Mouse (Mus musculus) CD4-positive, CD25-positive, alpha-beta regulatory T cell, adult 2 months (primary cell): ENCODE results near the gene Tspan14.
A peak's percentile ranks its signal among the peaks of the same experiment; 100 is the strongest.

Source experiments
- DNase-seq: peaks from one replicate; pipeline ENCODE4 v3.0.0-alpha.2; 2012; ENCODE audit warnings: low read depth, low spot score

Gene Tspan14

GRCm38 (mm10) chr14:40918477-40918876 is 48.1 kb downstream of the Tspan14 start:
- no peak for DNase-seq

GRCm38 (mm10) chr14:40917632-40918031 is 49.0 kb downstream of the Tspan14 start:
- DNase-seq, result peak; percentile 92

- no peak for DNase-seq
These were observed 49.9 kb downstream of the Tspan14 start for GRCm38 (mm10) chr14:40916667-40917066.

GRCm38 (mm10) chr14:40915838-40916237 is 50.8 kb downstream of the Tspan14 start:
- no peak for DNase-seq

- DNase-seq, result no peak
These were observed 51.9 kb downstream of the Tspan14 start for GRCm38 (mm10) chr14:40914701-40915100.

- DNase-seq, result no peak
These were observed 52.9 kb downstream of the Tspan14 start for GRCm38 (mm10) chr14:40913709-40914108.

GRCm38 (mm10) chr14:40911529-40911928 is 55.1 kb downstream of the Tspan14 start:
- no peak for DNase-seq

GRCm38 (mm10) chr14:40908763-40909162 is 57.8 kb downstream of the Tspan14 start:
- no peak for DNase-seq

- DNase-seq, result no peak
These were observed 59.8 kb downstream of the Tspan14 start for GRCm38 (mm10) chr14:40906770-40907169.

- DNase-seq, result no peak
These were observed 60.8 kb downstream of the Tspan14 start for GRCm38 (mm10) chr14:40905813-40906212.

- no peak for DNase-seq
These were observed 64.1 kb downstream of the Tspan14 start for GRCm38 (mm10) chr14:40902307-40903055.

GRCm38 (mm10) chr14:40900267-40900666 is 66.3 kb downstream of the Tspan14 start:
- no peak for DNase-seq

GRCm38 (mm10) chr14:40897916-40898315 is 68.7 kb downstream of the Tspan14 start:
- DNase-seq, result no peak

GRCm38 (mm10) chr14:40895681-40896080 is 70.9 kb downstream of the Tspan14 start:
- no peak for DNase-seq

GRCm38 (mm10) chr14:40894576-40895247 is 71.9 kb downstream of the Tspan14 start:
- DNase-seq, result peak; percentile 85

- DNase-seq, result no peak
These were observed 72.7 kb downstream of the Tspan14 start for GRCm38 (mm10) chr14:40893884-40894283.

- DNase-seq, result no peak
These were observed 73.4 kb downstream of the Tspan14 start, which contains the start of gene Sh2d4b for GRCm38 (mm10) chr14:40893196-40893595. TSS of gene Sh2d4b (minus strand) at chr14:40893266.

GRCm38 (mm10) chr14:40892326-40892825 is 74.2 kb downstream of the Tspan14 start:
- no peak for DNase-seq

GRCm38 (mm10) chr14:40891506-40891905 is 75.1 kb downstream of the Tspan14 start:
- DNase-seq, result peak; percentile 29

- DNase-seq, result no peak
These were observed 76.9 kb downstream of the Tspan14 start for GRCm38 (mm10) chr14:40889704-40890103.

GRCm38 (mm10) chr14:40889181-40889580 is 77.4 kb downstream of the Tspan14 start:
- DNase-seq, result no peak

- peak; percentile 24 for DNase-seq
These were observed 80.0 kb downstream of the Tspan14 start for GRCm38 (mm10) chr14:40886428-40887202.
